Mouse (Mus musculus) fibroblast of lung, adult 2 months (primary cell): ENCODE data around the gene Tnks2.
"Not testable (repeated sequence)": the region's sequence is repeated elsewhere in the genome, so short reads cannot be mapped to it uniquely, and the experiment has no call there.

Experiments
- DNase-seq: peaks from one replicate; pipeline ENCODE4 v3.0.0-alpha.2; 2011; ENCODE audit warnings: low read depth

Tnks2 gene

GRCm38 (mm10) chr19:36833788-36834531, at the start of gene Tnks2:
Gene Tnks2 (plus strand): TSS chr19:36834232.
- DNase-seq = peak; percentile 65

- no peak for DNase-seq
These were observed 43.9 kb upstream of the Tnks2 start for GRCm38 (mm10) chr19:36789873-36790733.

GRCm38 (mm10) chr19:36792589-36792988, 41.4 kb upstream of the Tnks2 start:
- DNase-seq = no peak

- DNase-seq = no peak
These were observed 40.6 kb upstream of the Tnks2 start for GRCm38 (mm10) chr19:36793450-36793849.

GRCm38 (mm10) chr19:36794008-36794407, 40.0 kb upstream of the Tnks2 start:
- DNase-seq = no peak

- no peak for DNase-seq
These were observed 38.8 kb upstream of the Tnks2 start for GRCm38 (mm10) chr19:36795277-36795676.

GRCm38 (mm10) chr19:36796931-36797330, 37.1 kb upstream of the Tnks2 start:
- no peak for DNase-seq

GRCm38 (mm10) chr19:36800288-36800687, 33.7 kb upstream of the Tnks2 start:
- no peak for DNase-seq

- no peak for DNase-seq
These were observed 32.0 kb upstream of the Tnks2 start for GRCm38 (mm10) chr19:36801856-36802641.

GRCm38 (mm10) chr19:36803403-36803802, 30.6 kb upstream of the Tnks2 start:
- DNase-seq = no peak

GRCm38 (mm10) chr19:36806842-36807241, 27.2 kb upstream of the Tnks2 start:
- no peak for DNase-seq

- DNase-seq = no peak
These were observed 25.5 kb upstream of the Tnks2 start for GRCm38 (mm10) chr19:36808426-36809105.

- DNase-seq = no peak
These were observed 24.4 kb upstream of the Tnks2 start for GRCm38 (mm10) chr19:36809476-36810168.

GRCm38 (mm10) chr19:36812011-36812410, 22.0 kb upstream of the Tnks2 start:
- no peak for DNase-seq

- DNase-seq = no peak
These were observed 18.4 kb upstream of the Tnks2 start for GRCm38 (mm10) chr19:36815396-36816271.

GRCm38 (mm10) chr19:36818141-36818885, 15.7 kb upstream of the Tnks2 start:
- DNase-seq = no peak

GRCm38 (mm10) chr19:36819199-36819598, 14.8 kb upstream of the Tnks2 start:
- no peak for DNase-seq

GRCm38 (mm10) chr19:36820469-36820868, 13.6 kb upstream of the Tnks2 start:
- DNase-seq = no peak

- not testable (repeated sequence) for DNase-seq
These were observed 12.7 kb upstream of the Tnks2 start for GRCm38 (mm10) chr19:36821301-36821700.
